Mouse (Mus musculus) cerebral cortex, adult 2 months (tissue): ENCODE data around the gene Gm20517.

ENCODE experiments used
- WGBS: fragments of 180-500 bp; shearing (Covaris S2); methylation state at CpG from one replicate; pipeline ENCODE4 v1.1.7; 2018; 5-methylcytosine and 5-hydroxymethylcytosine counted together

The Gm20517 gene

DNA sequence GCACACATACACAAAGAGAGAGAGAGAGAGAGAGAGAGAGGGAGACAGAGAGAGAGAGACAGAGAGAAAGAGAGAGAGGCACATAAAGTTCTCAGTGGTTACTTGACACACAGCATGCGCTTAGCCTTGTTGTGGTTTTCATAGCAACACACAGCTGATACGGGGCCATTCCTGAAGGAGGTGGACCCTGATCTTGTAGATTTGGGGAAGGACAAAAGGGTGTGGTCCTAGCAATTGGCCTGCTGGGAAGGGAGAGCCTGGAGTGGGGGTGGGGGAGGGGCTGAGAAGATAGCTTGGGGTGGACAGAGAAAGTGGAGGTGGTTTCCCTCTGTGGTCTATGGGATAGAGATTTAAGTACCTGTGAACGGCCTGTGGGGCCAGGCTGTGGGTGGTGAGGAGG, 98.6 kb downstream of the Gm20517 start:
- 91% methylated on average over 3 of the region's 3 CpGs for WGBS

DNA sequence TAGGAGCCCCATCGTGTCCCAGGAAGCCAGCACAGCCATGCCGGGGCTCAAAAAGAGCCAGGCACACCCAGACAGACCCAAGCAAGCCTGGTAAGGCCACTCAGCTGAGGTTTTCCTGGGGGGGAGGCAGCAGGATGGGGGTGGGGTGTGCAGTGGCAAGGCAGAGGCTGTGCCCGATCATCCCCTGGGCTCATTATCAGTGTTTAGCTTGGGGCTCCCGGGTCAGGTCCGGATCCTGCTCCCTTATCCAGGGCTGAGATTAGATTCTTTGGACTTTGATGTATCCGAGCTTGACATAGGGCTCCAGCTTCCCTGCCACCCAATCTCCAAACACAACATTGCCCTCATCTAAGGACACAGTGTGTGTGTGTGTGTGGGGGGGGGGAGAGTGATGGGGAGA, 100.5 kb downstream of the Gm20517 start:
- WGBS = 82% methylated on average over 6 of the region's 6 CpGs

DNA sequence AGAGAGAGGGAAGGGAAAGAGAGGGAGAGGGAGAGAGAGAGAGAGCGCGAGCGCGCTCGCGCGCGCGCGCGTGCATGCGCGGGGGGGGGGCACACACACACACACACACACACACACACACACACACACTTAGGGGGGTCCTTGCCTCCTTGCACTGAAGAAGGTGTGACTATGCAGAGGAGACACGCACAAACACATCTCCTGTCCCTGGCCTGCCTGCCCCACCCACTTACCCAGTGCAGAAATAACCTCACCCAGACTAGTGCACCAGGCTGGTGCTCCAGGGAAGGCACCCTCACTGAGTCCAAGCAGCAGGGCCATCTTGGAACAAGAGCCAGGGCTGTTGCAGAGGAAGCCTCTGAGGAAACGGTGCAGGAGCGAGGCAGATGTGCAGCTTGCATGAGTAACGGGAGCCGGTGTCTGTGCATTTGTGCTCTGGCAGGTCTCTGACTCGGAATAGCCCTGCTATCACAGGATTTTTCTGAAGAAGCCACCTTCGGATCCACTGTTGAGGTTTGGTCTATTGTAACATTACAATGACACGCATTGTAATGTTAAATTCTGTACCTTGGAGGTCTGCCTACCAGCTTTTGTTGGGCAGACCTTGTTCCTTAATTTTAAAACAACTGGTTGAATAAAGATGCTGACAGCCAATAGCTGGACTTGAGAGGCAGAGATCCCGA, 101.6 kb downstream of the Gm20517 start:
- 50% methylated on average over 22 of the region's 22 CpGs for WGBS

DNA sequence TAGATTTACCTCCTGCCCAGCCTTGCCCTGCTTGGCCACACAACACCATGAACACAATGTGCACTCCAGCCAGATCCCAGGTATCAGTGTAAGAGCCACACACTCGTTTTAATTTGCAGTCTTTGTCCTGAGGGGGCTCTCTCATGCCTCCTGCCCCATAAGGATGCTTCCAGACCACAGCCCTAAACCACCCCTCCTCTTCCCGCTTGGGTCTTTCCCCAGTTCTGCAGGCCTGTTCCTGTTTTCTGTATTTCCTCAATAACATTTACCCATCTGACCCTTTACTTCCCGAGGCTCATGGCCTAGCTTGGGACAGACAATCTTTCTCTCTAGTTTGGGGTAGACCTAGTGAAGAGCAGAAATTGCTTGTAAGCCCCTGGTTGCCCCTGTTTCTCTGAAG, 103.6 kb downstream of the Gm20517 start:
- 75% methylated on average over 3 of the region's 3 CpGs for WGBS

DNA sequence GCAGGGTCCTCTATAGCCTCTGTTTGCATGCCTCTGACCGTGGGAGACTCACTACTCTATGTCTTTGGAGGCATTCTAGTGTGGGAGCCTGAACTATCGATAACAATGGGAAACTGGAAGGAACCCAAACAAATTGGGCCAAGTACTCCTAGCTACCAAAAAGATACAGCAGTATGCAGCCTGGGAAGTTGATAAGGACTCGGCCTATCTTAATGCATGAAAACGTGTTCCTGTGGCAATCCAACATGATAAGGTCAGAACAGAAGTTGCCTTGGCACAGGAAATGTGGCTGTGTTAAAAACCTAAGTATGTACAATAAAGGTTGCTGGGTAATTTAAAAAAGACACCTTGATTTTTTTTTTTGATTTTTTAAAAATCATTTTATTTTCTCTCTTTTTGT, 109.8 kb downstream of the Gm20517 start:
- 73% methylated on average over 4 of the region's 4 CpGs for WGBS

DNA sequence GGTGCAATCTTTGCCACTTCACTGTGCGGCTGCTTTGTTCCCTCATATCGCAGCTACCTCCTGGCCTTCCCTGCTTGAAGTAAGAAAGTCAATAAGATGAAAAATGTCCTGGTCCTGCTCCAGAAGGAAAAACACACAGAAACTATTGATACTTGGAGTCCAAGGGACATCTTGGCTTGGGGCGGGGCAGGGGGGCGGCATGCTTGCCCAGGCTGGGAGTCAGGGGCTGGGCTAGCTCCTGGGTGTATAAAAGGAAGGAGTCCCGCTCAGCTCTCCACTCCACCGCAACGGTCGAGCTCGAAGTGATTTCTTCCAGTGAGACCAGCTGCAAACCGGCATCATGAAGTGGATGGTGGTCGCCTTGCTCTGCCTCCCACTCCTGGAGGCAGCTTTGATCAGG, 115.2 kb downstream of the Gm20517 start, which contains the start of gene Pgc:
TSS of gene Pgc (plus strand) at position 277 of the 400 bp plus-strand sequence.
- 87% methylated on average over 11 of the region's 11 CpGs for WGBS

DNA sequence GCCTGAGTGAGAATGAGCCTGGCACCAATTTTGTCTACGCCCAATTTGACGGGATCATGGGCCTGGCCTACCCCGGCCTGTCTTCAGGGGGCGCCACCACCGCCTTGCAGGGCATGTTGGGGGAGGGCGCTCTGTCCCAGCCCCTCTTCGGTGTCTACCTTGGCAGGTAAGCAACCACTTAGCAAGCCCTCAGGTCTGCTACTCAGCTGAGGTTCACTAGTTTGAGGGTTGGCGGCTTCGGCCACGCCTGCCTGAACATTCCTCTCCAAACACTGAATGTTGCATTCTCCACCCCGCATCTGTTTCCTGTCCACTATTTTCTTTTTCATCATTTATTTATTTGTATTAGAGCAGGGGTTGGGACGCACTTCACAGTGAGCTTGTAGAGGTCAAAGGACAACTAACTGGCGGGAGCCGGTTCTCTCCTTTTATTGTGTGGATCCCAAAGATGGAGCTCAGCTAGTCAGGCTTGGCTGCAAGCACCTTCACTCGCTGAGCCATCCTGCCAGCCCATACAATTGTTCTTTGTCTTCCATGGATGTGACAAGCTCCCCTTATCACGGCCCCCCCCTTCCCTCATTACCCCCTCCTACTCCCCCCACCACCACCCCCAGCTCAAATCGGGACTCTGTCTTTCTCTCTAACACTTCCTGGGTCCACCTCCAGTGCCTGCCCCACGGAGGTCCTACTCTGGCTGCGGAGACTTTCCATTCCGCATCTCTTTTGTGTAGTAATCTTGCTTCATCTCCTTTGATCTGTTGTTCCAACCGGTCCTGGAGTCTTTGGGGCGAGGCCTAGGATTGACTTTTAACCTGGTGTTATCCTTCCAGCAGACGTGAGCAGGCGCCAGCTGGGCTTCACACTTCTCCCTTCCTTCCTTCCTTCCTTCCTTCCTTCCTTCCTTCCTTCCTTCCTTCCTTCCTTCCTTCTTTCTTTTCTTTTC, 119.5 kb downstream of the Gm20517 start:
- WGBS = 56% methylated on average over 24 of the region's 24 CpGs
